Mouse (Mus musculus) small intestine, adult 2 months (tissue): ENCODE data around the gene Olfr221. TPM values are rescaled to one million over a fixed set of nuclear protein-coding genes. Genes with fewer than 3 reads are reported as not detected.

ENCODE experiments used
- H3K27ac ChIP-seq: fragments of 200-500 bp; 2 replicates; pipeline ENCODE4 v1.5.1; 2012; ENCODE audit warnings: low read depth, low read length, control low read depth, inconsistent platforms; ENCODE audit not compliant: insufficient read depth
- H3K27me3 ChIP-seq: fragments of 200-500 bp; 2 replicates; pipeline ENCODE4 v1.6.1; 2012; ENCODE audit warnings: mild to moderate bottlenecking, moderate library complexity, low read length, inconsistent platforms; ENCODE audit not compliant: control insufficient read depth, insufficient read depth
- H3K36me3 ChIP-seq: fragments of 200-500 bp; 2 replicates; pipeline ENCODE4 v1.6.1; 2012; ENCODE audit warnings: mild to moderate bottlenecking, low read length, control low read depth, inconsistent platforms; ENCODE audit not compliant: control insufficient read depth, insufficient read depth
- H3K4me1 ChIP-seq: fragments of 200-500 bp; 2 replicates; pipeline ENCODE4 v1.6.1; 2012; ENCODE audit warnings: low read length, inconsistent platforms, mixed read lengths; ENCODE audit not compliant: control insufficient read depth, insufficient read depth, insufficient read length
- H3K4me3 ChIP-seq: fragments of 200-500 bp; 2 replicates; pipeline ENCODE4 v1.5.1; 2012; ENCODE audit warnings: low read depth, mild to moderate bottlenecking, control low read depth, inconsistent platforms, low read length, moderate library complexity
- CTCF ChIP-seq: fragments of 200-500 bp; IDR thresholded peaks from 2 replicates; pipeline ENCODE4 v1.5.1; 2012; ENCODE audit warnings: low read depth, mild to moderate bottlenecking, control low read depth, inconsistent platforms, low read length, moderate library complexity, mixed read lengths; ENCODE audit not compliant: insufficient replicate concordance, insufficient read length; ENCODE audit errors: extremely low read depth
- POLR2A ChIP-seq: fragments of 200-500 bp; IDR thresholded peaks from 2 replicates; pipeline ENCODE4 v1.6.1; 2012; ENCODE audit warnings: low read depth, mild to moderate bottlenecking, control low read depth, inconsistent platforms, low read length, moderate library complexity
- WGBS: fragments of 180-500 bp; shearing (Covaris S2); methylation state at CpG from one replicate; pipeline ENCODE4 v1.1.7; 2018; 5-methylcytosine and 5-hydroxymethylcytosine counted together
- polyA plus RNA-seq: library from polyadenylated mRNA; depleted of rRNA; stranded (reverse); fragments of >200 nt; gene quantifications from 2 replicates; pipeline ENCODE4 v1.2.3, GENCODE M21; 2012

Gene Olfr221
- polyA plus RNA-seq, 1 experiment: not detected

DNA sequence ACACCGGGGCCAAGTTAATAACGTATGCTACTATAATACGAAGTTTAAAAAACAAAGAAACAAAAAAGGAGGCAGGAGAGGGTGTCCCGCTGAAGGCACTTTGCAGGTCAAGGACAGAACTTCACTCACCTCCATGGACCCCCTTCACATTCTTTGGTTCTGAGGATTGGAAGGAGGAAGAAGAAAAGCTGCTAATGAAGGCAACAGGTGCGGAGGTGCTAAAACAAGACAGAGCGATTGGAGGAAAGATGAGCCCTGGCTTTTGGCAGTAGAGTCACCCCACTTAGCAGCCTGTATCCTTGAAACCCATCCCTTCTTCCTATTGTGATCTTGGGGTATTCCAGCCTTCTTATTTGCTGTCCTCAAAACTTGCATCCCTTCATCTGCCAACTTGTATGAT lies 32.4 kb downstream of the Olfr221 start:
- H3K4me1 ChIP-seq: peaks cover 3% of the 10 kb centered on the region
- H3K27me3 ChIP-seq: no peaks in the 10 kb centered on the region
- no peak overlapping the region for H3K27ac ChIP-seq
- peaks cover 30% of the 10 kb centered on the region for H3K36me3 ChIP-seq
- 89% methylated on average over 6 of the region's 6 CpGs for WGBS
- no peak for TF ChIP-seq CTCF
- TF ChIP-seq POLR2A: no peak
- H3K4me3 ChIP-seq: no peak overlapping the region

- H3K27me3 ChIP-seq: no peaks in the 10 kb centered on the region
- peaks cover 3% of the 10 kb centered on the region for H3K4me1 ChIP-seq
- peaks cover 33% of the 10 kb centered on the region for H3K36me3 ChIP-seq
- WGBS: 86% methylated on average over 26 of the region's 26 CpGs
- TF ChIP-seq POLR2A: no peak
- no peak for TF ChIP-seq CTCF
- H3K4me3 ChIP-seq: no peak overlapping the region
- H3K27ac ChIP-seq: no peak overlapping the region
Observed at GRCm38 (mm10) chr14:52009361-52009760, 32.9 kb downstream of the Olfr221 start.

DNA sequence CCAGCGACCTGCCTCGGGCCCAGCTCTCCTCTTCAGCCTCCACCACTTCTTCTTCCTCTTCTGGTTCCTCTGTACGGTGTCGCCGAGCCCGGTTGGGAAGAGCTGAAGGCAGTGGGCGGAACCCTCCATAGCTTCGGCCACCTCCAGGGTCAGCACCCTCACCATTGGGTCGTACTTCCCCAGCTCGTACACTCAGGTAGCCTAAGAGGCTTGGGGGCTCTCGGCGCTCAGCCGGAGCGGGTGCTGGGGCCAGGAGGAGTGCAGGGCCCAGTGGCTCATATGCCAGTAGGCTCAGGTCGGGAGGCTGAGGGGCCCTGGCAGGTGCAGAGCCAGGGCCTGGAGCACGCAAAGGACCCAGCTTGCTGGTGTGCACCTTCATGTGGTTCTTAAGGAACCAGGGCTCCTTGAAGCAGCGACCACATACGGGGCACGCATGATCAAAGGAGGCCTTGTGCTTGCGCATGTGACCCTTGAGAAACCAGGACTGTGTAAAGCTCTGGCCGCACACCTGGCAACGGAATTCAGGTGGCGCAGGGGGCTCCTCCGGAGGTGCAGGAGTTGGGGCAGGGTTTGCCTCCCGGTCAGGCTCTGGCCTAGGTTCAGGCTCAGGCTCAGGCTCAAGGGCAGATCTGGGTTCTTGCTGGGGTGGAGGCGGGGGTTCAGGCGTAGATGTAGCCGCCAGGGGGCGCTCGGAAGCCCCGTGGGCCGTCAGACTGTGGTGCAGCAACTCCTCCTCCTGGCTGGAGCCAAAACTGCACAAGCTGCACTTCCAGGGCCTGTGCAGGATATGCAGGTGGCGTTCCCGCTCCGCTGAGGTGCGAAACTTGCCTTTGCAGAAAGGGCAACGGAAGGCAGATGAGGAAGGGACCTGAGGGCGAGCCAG lies 33.7 kb downstream of the Olfr221 start:
- no peak overlapping the region for H3K4me3 ChIP-seq
- H3K36me3 ChIP-seq: peaks cover 38% of the 10 kb centered on the region

DNA sequence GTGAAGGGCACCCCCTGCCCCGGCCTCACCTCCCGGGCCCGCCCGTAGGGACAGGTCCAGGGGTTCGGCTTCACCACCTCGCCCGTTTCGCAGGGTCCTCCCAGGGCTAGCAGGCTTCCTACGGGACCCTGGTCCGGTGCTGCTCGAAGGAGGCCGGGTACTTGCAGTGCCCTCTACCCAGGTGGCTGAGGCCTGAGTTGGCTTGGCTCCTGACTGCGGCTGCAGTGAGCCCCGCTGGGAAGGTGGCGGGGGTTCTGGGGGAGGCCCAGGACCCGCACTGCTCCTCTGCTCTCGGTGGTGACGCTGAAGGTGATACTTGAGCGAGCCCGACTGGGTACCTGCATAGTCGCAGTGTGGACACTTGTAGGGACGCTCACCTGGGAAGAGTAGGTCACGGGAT lies 35.5 kb downstream of the Olfr221 start:
- peaks cover 3% of the 10 kb centered on the region for H3K4me1 ChIP-seq
- H3K27ac ChIP-seq: no peak overlapping the region
- 95% methylated on average over 23 of the region's 23 CpGs for WGBS
- H3K27me3 ChIP-seq: no peaks in the 10 kb centered on the region
- peaks cover 43% of the 10 kb centered on the region for H3K36me3 ChIP-seq
- no peak overlapping the region for H3K4me3 ChIP-seq
- no peak for TF ChIP-seq POLR2A
- no peak for TF ChIP-seq CTCF

More for the DNA sequence above, 33.7 kb downstream of the Olfr221 start:
- H3K4me1 ChIP-seq: peaks cover 3% of the 10 kb centered on the region
- WGBS: 56% methylated on average over 38 of the region's 38 CpGs
- H3K27me3 ChIP-seq: no peaks in the 10 kb centered on the region
- no peak overlapping the region for H3K27ac ChIP-seq
- TF ChIP-seq POLR2A (no peak), CTCF (peak; percentile 100)

DNA sequence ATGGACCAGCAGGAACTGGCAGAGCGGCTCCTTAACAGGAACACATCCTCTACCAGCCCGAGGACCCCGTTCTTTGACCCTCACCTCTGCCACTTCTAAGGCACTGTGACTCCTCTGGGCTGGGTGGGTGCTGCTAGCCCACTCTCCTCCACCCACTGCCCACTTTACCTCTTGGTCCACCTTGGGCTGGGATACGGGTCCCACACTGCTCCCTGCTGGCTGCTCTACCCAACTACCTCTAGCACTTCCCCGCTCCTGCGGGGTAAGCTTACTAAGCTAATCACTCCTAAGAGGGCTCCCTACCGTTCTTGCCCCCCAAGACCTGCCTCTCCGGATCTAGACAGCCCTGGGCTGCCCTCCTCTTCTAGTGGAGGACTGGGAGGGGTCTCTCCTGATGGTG lies 36.0 kb downstream of the Olfr221 start:
- Histone ChIP-seq H3K4me1 (peaks cover 3% of the 10 kb centered on the region), H3K27me3 (no peaks in the 10 kb centered on the region), H3K4me3 (no peak overlapping the region), H3K36me3 (peaks cover 43% of the 10 kb centered on the region), H3K27ac (no peak overlapping the region)
- 83% methylated on average over 8 of the region's 8 CpGs for WGBS
- peak; percentile 8; the same call in 1 of the 2 replicates for TF ChIP-seq CTCF
- no peak for TF ChIP-seq POLR2A

DNA sequence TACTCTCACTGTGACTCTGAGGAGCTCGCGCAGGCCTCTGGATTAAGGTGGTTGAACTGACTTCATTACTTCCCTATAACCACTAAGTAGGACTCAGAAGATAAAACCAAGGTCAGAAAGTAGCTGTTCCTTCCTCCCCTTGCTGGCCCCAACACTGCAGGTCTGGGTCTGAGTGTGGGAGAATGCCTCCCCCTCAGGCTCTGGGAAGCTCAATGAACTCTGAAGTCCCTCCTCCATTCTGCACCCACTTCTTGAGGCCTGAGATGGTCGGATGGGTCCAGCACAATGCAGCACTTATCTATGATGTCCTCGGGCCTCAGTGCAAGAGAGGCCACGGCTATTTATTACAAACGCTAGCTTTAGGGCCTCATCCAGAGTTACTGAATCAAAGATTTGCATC lies 36.6 kb downstream of the Olfr221 start:
- WGBS: 72% methylated on average over 6 of the region's 6 CpGs
- H3K4me3 ChIP-seq: no peak overlapping the region
- H3K27ac ChIP-seq: no peak overlapping the region
- no peaks in the 10 kb centered on the region for H3K27me3 ChIP-seq
- H3K36me3 ChIP-seq: peaks cover 43% of the 10 kb centered on the region
- TF ChIP-seq CTCF: no peak
- no peak for TF ChIP-seq POLR2A
- H3K4me1 ChIP-seq: peaks cover 3% of the 10 kb centered on the region

- no peak overlapping the region for H3K4me3 ChIP-seq
- no peaks in the 10 kb centered on the region for H3K27me3 ChIP-seq
- 74% methylated on average over 7 of the region's 7 CpGs for WGBS
- no peak overlapping the region for H3K27ac ChIP-seq
- H3K36me3 ChIP-seq: peaks cover 43% of the 10 kb centered on the region
- peaks cover 3% of the 10 kb centered on the region for H3K4me1 ChIP-seq
- no peak for TF ChIP-seq POLR2A
- no peak for TF ChIP-seq CTCF
Observed at GRCm38 (mm10) chr14:52005141-52005540, 37.1 kb downstream of the Olfr221 start.
